Mouse (Mus musculus) central nervous system, embryonic 11.5 days (tissue): ENCODE results near the gene Cables2. TPM values are rescaled to one million over a fixed set of nuclear protein-coding genes. Genes with fewer than 3 reads are reported as not detected.

Experiments used
- polyA plus RNA-seq: library from polyadenylated mRNA; depleted of rRNA; stranded (reverse); fragments of >200 nt; gene quantifications from 2 replicates; pipeline ENCODE4 v1.2.3, GENCODE M21; 2012; rRNA removed

The Cables2 gene
- 19.3 and 32.7 TPM in 2 replicates for polyA plus RNA-seq

DNA sequence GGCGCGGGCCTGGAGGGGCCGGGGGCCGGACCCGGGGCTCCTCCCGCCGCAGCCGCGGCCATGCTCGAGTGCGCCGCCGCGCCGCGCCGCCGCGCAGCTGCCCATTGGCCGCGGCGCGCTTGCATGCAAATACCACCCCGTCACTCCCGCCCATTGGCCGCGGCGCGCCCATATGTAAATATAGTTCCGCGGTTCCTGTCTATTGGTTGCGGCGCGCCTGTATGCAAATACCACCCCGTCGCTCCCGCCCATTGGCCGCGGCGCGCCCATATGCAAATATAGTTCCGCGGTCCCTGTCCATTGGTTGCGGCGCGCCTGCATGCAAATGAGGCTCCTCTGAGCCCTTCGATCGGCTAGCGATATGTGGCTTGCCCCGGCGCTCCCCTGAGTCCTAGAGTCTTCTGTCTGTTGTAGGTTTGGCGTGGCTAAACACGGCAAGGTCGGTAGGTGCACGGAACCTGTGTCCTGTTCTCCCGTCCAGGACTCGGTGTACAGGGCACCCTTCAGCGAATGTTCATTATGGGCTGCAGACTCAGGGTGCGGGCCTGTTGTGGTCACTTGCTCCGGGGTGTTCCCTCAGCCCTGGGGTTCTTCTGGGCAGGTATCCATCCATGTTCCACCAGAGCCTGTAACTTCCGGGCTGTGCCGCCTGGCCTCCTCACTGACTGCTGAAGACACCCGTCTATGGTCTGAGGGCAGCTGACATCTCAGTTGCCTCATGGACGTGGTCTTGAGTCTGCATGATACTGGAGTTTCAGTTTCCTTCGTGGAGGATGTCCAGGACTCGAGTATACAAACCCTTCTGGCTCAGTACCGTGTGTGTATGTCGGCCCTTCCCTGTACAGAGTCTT, at the start of gene Cables2:
Gene Cables2 (minus strand): TSS at position 103 of the 851 bp plus-strand sequence.

DNA sequence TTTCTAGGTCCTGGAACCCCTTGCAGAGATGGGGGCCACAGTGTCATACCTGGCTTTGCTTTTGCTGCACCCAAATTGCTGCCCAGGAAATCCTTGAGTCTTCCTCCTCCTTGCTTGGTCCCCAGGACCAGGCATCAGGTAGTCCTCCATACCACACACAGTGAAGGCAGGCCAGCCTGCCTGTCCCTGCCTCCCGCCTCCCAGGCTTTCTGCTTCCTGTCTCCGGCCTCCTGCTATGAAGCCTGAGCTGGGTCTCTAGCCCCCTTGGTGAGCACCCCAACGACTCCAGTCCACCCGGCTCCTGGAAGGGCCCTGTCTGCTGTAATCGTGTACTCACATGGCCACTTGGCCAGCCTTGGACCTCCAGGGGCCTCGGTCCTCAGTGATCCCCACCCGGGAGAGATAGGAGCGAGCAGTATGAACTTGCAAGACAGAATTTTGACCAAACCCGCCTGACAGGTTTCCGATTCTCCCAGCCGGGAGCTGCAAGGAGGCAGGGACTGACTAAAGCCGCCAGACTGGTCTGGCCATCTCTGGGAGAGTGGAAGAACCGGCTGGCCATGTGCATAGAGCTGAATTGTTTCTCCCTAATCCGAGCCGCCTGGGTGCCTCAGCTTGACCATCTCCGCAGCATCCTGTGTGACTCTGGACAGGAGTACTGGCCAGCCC, 16.3 kb upstream of the Cables2 start, which contains the start of gene Rbbp8nl:
Gene Rbbp8nl (minus strand): TSS at position 440 of the 669 bp plus-strand sequence.

DNA sequence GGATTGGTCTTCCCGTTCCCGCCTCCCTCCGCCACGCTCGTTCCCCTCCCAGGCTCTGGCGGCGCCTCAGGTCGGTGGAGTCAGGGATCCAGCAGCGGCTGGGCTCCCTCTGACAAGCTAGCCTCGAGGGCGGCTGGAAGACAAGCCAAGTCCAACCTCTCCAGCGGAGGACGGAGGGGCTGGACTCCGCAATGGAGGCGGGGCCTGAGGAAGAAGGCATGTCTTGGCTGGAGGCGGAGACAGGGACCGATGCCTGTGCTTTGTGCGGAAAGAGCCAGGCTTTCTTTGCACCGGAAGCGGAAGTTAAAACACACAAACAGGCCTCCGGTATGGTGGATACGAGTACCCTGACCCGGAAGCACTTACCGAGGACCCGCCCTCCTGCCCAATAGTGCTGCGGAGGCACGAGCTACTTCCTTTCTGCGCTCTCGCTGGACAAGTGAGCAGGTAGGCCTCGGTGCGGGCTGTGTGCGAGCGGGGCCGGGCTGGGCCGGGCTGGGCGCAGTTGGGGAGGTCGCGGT, 16.2 kb downstream of the Cables2 start, which contains the start of gene Rps21:
Gene Rps21 (plus strand): TSS at position 377 of the 521 bp plus-strand sequence.

DNA sequence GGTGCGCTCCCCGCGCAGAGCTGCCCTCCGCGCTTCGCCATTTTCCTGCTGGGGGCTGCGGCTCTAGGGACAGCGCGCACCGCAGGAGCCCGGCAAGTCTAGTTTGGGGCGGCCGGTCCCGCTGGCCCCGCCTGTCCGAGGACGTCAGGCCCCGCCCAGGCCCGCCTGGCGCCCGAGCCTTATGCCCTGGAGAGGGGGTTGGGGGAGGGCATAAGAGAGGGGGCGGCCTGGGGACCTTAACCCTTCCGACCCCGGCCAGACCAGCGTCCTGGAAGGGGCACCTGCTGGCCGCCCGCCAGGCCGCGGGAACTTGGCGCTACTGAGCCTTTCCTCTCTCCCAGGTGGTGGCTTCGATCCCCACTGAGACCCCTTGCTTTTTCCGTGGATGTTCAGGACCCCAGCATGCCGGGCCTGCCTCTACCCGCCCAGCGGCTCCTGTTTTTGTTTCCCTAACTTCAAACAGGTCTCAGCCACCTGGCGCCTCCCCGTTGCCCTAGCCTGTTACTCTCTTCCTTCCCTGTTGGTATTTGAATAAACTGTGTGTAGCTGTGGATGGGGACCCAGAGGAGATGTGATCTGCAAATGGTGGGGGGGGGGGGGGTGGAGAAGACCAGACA, 47.4 kb downstream of the Cables2 start, which contains the start of gene Lama5:
Gene Lama5 (minus strand): TSS at position 98 of the 617 bp plus-strand sequence.

Other genes with a start within 250 kb of the Cables2 start
- gene Lsm14b, start 248.5 kb downstream of the Cables2 start, polyA plus RNA-seq, result 139 and 142 TPM in 2 replicates
- gene Psma7, start 231.1 kb downstream of the Cables2 start, polyA plus RNA-seq, result 428 and 481 TPM in 2 replicates
- gene Ss18l1, start 231.0 kb downstream of the Cables2 start, polyA plus RNA-seq, result 11.0 and 19.2 TPM in 2 replicates
- gene Mtg2, start 202.9 kb downstream of the Cables2 start, polyA plus RNA-seq, result 30.3 and 44.3 TPM in 2 replicates
- 6.2 TPM in 2 replicates for gene Hrh3, start 169.0 kb downstream of the Cables2 start, polyA plus RNA-seq
- 23.3 and 24.7 TPM in 2 replicates for gene Osbpl2, start 154.2 kb downstream of the Cables2 start, polyA plus RNA-seq
- gene Adrm1, start 102.0 kb downstream of the Cables2 start, polyA plus RNA-seq, result 91.3 and 116 TPM in 2 replicates
- 5.6 and 16.0 TPM in 2 replicates for gene Lama5, start 47.6 kb downstream of the Cables2 start, polyA plus RNA-seq
- gene Rps21, start 16.1 kb downstream of the Cables2 start, polyA plus RNA-seq, result 1,280 and 3,511 TPM in 2 replicates
- gene Rbbp8nl, start 16.4 kb upstream of the Cables2 start, polyA plus RNA-seq, result 0.13 and 0.19 TPM in 2 replicates
- 0.47 and 1.9 TPM in 2 replicates for gene Gata5, start 61.2 kb upstream of the Cables2 start, polyA plus RNA-seq
- gene Slco4a1, start 182.7 kb upstream of the Cables2 start, polyA plus RNA-seq, result 3.9 and 4.9 TPM in 2 replicates
- gene Ntsr1, start 226.5 kb upstream of the Cables2 start, polyA plus RNA-seq, result 0.12 and 0.67 TPM in 2 replicates